Mouse (Mus musculus) adrenal gland, postnatal 36 days (tissue): ENCODE measurements around the gene Lhfpl4. TPM values are rescaled to one million over a fixed set of nuclear protein-coding genes. Genes with fewer than 3 reads are reported as not detected.

Experiments used
- DNase-seq, 2 experiments: peaks; one replicate each; pipeline ENCODE4 v3.0.0; 2021; ENCODE audit warnings: mixed read lengths in 1 of 2
- total RNA-seq, 2 experiments: library from RNA; stranded (reverse); gene quantifications; 2 replicates each; pipeline ENCODE4 v1.2.3; 2021

Lhfpl4 gene
- total RNA-seq, 2 experiments from 2014 or later, result 2.9 to 3.1 TPM

DNA sequence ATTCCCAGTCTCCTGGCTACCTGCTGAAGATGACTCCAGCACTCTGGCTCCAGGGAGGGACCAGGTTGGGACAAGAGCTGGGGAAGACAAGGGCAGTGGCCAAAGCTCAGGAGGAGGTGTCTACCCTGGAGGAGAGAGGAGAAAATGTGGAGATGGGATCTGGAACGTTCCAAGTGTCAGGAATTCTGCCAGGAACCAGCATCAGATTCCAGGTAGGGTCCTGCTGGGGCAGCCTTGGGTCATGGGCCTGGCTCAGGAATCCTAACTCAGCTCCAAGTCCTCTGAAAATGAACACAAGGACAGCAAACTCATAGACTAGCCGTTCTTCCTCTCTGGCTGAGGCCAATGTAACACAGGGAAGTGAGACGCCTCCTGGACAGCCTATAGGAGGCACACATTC lies 25.3 kb downstream of the Lhfpl4 start:
- no peak for DNase-seq

DNA sequence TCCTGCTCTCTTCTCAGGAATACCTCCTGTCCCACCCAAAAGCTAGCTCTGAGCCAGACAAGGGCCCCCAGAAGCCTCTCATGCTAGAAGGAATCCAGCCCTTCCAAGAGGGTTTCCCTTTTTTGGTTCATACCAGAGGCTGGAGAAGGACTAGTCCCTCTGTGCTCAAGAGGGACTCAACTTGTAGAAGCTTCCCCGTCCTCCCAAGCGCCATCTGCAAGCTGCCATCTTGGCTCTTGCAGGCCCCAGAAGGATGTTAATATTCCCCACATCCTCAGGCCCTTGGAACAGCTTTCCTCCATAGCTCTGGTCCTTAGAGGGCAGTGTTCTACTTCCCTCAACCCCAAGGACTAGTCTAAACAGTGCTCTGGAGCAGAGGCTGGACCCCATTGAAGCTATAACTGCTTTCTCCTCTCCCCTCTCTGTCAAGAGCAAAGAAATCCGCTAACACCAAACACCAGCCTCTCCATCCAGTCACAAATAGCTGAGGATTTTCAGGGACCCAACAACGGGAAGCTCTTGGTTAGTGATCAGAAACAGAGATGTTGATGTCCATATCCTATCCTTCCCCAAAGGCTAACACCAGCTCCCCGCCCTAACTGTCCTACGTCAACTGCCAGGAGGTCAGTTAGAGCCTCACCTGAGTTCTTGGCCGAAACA lies 26.7 kb downstream of the Lhfpl4 start:
- no peak for DNase-seq

DNA sequence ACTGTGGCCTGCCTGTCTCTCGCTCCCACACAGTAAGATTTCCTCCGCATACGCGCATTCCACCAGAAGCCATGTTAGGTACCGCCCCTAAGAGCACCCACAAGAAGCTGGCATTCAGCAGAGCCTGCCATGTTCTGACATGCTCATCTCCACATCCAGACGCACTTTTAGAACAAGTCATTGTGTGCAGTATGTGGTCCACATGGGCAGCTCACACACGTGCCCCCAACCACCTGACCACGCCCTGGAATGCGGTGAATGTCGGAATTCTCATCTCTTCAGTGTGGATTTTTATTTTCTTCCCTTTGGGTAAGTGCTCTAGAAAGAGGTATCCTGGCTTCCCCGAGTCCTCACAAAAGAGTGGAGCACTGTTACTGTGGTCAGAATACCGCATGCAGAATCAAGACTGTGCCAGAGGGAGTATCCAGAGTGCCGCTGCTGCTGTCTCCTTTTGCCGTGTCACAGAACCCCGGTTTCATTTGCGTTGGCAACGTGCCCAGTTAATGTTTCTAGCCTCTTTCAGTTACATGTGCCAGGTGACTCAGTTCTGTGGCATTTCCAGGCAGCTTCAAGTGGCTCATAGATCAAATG lies 28.4 kb downstream of the Lhfpl4 start:
- peak; percentile 92 for DNase-seq

DNA sequence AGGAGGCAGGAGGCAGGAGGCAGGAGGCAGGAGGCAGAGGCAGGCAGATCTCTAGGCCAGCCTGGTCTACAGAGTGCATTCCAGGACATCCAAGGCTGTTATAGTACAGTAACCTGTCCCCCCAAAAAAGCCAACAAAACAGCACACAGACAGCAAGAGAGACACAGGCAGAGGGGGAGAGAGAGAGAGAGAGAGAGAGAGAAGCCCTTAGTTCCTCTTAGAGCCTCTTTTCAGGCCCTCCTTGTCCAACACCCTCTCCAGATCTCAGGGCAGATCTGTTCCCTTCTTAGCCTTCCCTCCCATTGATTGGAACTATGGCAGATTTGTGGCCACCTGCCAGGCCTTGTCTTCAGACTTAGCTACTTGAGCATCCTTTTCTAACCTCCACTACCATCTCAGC lies 31.7 kb downstream of the Lhfpl4 start:
- no peak for DNase-seq

DNA sequence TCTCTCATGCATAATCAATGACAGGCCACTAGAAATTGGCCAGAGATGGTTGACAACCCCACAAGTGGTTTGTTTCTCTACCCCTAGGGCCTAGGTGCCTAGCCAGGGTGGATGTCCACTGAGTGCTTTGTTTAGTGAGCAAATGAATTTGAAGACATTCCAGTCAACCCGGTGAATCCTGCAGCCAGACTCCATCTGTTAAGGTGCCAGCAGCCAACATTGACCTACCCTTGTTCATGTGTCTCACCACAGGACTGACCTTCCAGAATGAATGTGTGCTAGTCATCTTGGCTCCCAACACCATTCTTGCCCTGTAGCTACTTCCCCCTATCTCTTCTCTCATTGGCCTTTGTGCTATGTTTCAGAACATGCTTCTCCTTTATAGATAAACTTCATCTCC lies 33.2 kb downstream of the Lhfpl4 start:
- DNase-seq, result no peak

DNA sequence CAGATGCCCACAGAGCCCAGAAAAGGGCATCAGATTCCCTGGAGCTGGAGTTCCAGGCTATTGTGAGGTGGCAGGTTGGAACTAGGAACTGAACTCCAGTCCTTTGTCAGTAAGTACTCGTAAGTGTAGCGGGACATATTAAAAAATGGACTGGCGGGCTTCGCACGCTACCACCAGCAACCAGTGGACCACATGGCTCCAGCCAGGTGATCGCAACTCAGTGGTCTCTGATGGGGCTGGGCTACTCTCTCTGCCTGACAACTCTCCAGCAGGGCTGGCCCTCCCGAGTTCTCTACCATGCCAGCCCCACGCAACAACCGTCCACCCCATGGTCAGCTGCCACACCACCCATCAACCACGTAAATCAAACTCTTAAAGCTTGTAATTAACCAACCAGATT lies 35.1 kb downstream of the Lhfpl4 start:
- DNase-seq, result no peak

DNA sequence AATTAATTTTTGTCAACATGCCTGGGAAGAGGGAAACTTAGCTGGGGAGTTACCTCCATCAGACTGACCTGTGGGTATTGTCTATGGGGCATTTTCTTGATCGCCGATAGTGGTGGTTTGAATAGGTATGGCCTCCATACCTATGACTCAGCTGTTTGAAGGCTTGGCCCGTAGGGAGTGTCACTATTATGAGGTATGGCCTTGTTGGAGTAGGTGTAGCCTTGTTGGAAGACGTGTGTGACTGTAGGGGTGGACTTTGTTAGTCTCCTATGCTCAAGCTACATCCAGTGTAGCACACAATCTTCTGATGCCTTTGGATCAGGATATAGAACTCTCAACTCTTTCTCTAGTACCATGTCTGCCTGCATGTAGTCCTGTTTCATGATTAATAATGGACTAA lies 39.1 kb downstream of the Lhfpl4 start:
- no peak for DNase-seq

DNA sequence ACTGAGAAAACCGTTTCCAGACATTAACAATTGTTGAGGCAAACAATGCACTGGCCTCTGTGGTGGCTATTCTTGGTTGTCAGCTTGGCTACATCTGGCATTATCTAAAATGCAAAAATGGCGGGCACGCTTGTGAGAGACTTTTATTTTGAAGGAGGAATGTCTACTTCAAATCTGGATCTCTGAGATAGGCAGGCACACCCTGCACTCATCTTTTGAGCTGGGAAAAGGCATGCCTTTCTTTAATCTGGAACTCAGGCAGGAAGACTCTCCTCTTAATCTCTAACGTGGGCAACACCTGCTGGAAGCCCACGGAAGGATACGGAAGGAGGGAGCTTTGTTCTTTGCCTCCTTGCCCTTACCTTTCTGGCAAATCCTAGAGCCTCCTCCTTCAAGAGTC lies 40.3 kb downstream of the Lhfpl4 start:
- DNase-seq, result no peak

DNA sequence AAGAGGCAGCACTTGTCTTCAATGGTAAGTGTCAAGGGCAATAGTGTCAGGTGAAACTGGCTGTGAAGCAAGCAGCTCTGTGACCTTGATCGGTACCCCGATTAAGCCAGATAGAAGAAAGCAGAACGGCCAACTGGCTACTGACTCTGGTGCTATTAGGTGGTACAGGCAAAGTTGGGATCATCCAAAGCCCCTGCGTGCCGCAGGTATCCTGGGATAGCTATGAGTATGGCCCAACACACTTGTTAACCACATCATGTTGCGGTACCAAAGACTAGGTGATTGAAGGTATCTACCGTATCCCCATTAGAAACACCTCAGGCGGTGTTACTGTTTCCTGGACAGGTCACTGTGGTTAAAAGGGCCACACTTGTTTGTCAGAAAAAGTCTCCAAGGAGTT lies 41.1 kb downstream of the Lhfpl4 start:
- no peak for DNase-seq

DNA sequence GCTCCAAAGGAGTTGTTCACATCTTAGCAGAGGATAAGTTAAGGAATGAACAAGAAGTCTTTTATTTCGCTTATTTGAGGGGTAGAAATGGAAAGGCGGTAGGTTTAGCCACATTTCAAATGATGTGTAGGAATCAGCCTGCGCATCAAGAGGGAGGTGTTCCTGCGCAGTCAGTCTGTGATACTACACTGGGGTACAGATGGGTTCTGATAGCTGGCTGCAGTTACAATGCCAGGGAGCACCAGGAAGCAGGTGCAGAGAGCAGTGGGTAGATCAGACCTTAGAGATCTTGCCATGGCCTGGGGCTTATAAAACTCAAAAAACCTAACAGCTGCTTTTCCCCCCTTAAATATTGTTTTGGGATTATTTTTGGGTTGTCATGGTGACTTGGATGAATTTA lies 49.9 kb downstream of the Lhfpl4 start:
- no peak for DNase-seq

DNA sequence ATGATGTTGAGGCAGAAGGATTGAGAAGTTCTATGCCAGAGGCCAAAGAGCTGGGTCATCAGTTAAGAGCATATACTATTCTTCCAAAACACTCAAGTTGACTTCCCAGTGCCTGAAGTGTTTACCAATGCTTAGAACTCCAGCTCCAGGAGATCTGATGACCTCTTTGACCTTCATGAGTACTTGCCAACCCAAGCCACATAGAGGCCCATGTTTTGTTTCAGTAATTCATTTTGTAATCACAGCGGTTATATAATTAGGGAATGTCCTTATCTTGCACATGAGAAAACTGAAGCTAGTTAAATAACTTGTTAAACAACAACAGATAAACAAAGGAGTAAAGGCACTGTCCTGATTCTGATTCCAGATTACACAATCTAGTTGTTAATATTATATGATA lies 50.4 kb downstream of the Lhfpl4 start:
- DNase-seq, result peak in 1 of 2 experiments; percentile 25

DNA sequence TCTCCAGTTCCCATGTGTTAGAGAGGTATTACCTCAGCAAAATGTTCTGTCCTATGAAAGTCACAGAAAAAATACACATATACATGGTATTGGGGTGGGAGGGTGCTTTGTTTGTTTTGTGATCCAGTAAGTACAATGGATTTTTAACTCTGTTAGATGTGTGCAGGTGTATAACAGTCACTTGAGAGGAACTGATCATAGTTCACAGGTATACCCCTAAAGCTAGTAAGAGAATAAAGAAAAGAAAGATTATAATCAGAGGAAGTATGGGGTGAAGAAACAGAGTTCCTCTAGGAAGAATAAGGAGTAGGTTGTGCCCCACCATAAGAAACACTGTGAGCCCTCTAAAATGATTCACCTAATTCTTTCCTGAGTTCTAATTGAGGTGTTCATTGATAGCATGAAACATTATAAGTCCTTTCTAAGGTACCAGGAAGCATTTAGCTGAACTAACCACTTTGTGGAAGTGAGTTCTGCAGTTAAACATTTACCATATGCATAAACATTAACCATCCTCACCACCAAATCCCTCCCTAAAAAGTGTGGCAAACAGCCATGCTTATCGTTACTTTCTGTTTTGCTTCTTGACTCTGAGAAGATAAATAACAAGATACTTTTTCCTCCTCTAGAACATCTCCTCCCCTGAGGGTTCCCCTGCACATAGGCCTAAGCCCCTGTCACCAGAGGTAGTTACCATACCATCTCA lies 53.6 kb downstream of the Lhfpl4 start:
- DNase-seq, result no peak

DNA sequence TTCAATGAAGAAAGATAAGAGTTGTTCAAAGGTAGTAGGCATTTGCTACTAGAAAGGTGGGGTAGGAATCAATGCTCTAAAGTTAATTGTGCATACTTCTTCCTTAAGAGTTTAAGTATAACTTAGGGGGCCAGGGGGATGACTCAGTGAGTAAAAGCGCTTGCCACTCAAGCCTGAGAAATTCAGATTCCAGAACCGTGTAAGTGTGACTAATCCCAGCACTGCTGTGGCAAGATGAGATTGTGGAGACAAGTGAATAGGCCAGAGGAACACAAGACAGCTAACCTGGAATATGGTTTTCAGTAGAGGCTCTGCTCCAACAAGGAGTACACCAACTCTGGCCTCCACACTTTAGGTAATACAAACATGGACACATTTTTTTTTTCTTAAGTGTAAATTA lies 61.8 kb downstream of the Lhfpl4 start:
- no peak for DNase-seq

DNA sequence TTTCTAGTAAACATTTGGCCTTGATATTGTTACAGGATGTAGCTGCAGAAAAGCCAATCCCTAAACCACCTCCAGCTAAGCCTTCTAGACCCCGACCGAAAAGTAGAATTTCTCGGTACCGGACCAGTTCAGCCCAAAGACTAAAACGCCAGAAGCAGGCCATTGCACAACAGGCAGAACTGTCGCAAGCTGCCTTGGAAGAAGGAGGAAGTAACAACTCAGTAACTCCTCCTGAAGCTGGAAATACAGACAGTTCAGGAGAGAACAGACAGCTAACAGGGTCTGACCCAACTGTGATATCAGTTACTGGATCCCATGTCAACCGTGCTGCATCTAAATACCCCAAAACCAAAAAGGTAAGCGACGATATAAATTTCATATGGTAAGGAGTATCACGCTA lies 74.4 kb downstream of the Lhfpl4 start:
- no peak for DNase-seq

Other genes with a start within 250 kb of the Lhfpl4 start
- 10 to 100 TPM; 17.1 to 26.3 TPM for gene Srgap3, start 248.1 kb downstream of the Lhfpl4 start, total RNA-seq
- 10 to 100 TPM; 39.9 to 43.1 TPM for gene Thumpd3, start 149.2 kb downstream of the Lhfpl4 start, total RNA-seq
- 10 to 100 TPM; 87.7 to 88.4 TPM for gene Setd5, start 118.0 kb downstream of the Lhfpl4 start, total RNA-seq
- 10 to 100 TPM; 19.7 to 30.1 TPM for gene Mtmr14, start 42.5 kb upstream of the Lhfpl4 start, total RNA-seq
- 1 to 10 TPM; 1.1 TPM for gene Cpne9, start 86.9 kb upstream of the Lhfpl4 start, total RNA-seq
- gene Brpf1, start 111.8 kb upstream of the Lhfpl4 start, total RNA-seq, result 10 to 100 TPM; 25.2 to 27.2 TPM
- 10 to 100 TPM; 14.0 to 15.4 TPM for gene Ogg1, start 131.6 kb upstream of the Lhfpl4 start, total RNA-seq
- gene Camk1, start 148.6 kb upstream of the Lhfpl4 start, total RNA-seq, result 10 to 100 TPM; 46.4 to 53.9 TPM
- gene Tada3, start 182.5 kb upstream of the Lhfpl4 start, total RNA-seq, result 10 to 100 TPM; 36.3 to 43.8 TPM
- 100 to 1,000 TPM; 193 to 213 TPM for gene Arpc4, start 182.7 kb upstream of the Lhfpl4 start, total RNA-seq
- gene Ttll3, start 193.9 kb upstream of the Lhfpl4 start, total RNA-seq, result 1 to 10 TPM; 2.2 to 3.6 TPM
- gene Rpusd3, start 224.0 kb upstream of the Lhfpl4 start, total RNA-seq, result 1 to 10 TPM; 4.6 to 7.2 TPM
- 100 to 1,000 TPM; 344 to 362 TPM for gene Cidec, start 240.4 kb upstream of the Lhfpl4 start, total RNA-seq
- 10 to 100 TPM; 45.0 to 50.6 TPM for gene Jagn1, start 247.2 kb upstream of the Lhfpl4 start, total RNA-seq